10 mouse cellular contexts compared by ENCODE assay signal in genomic region chr19:55542461-55542860, GRCm38 (mm10).
DNase-seq lines count a peak whose midpoint lies in the region; ATAC-seq lines count a peak whose summit lies in the region.
"Had no signal": no experiment of that assay in that cellular context is flagged by ENCODE, and none has a peak within 500 bp of the region (broad histone marks: within the 10 kb centered on the region; RNA-seq: fewer than 3 reads in every experiment).

No protein-coding gene starts in this region.

- H3K9ac ChIP-seq in heart, embryonic 16.5 days (ENCODE audit: low read length) = 0 out of 2 replicates have a peak overlapping the region, but pooled peaks have one; percentile 16

- no peaks in the 10 kb centered on the region for H3K27me3 ChIP-seq in heart, embryonic 16.5 days (ENCODE audit: control insufficient read depth, insufficient read depth, low read length)

- peak; percentile 71 for ATAC-seq in frontal cortex, adult (ENCODE audit: low TSS enrichment)
- ATAC-seq in heart, embryonic 16.5 days (replicated peaks; ENCODE audit: extremely low read depth, insufficient read depth, low FRiP score) = no peak; the same call in 1 of the 2 replicates
- ATAC-seq: inflammation-experienced regulatory T-cells, adult 6 months had no signal

- DNase-seq in frontal cortex, postnatal 36 days (ENCODE audit: low spot score in 2 of 2) = no peak
- peak; percentile 14 for DNase-seq in thymus, postnatal 14 days
- no peak for DNase-seq in thymus, postnatal 36 days
- no peak for DNase-seq in embryo, embryonic 11 days
- DNase-seq in gastrocnemius, postnatal 10 days = no peak
- DNase-seq in left cerebral cortex, postnatal 10 days (ENCODE audit: extremely low spot score in 1 of 2, low spot score in 2 of 2) = no peak

- no peaks in the 10 kb centered on the region for H3K36me3 ChIP-seq in heart, embryonic 16.5 days (ENCODE audit: control insufficient read depth, insufficient read depth)

- peaks cover 23% of the 10 kb centered on the region for H3K4me1 ChIP-seq in heart, embryonic 16.5 days (ENCODE audit: control insufficient read depth, insufficient read depth, low read length)

- intact Hi-C loops in left cerebral cortex, postnatal 10 days (cut with DNase I) = no loop called here

- no peak overlapping the region; the same call in 1 of the 2 replicates for H3K27ac ChIP-seq in heart, embryonic 16.5 days (ENCODE audit: low read length)
- H3K27ac ChIP-seq: macrophage had no signal

- no peaks in the 10 kb centered on the region for H3K9me3 ChIP-seq in heart, embryonic 16.5 days (replicated peaks; ENCODE audit: control insufficient read depth, low read length)

- H3K4me3 ChIP-seq in heart, embryonic 16.5 days (ENCODE audit: low read length) = no peak overlapping the region

- WGBS in heart, embryonic 16.5 days = 45% methylated on average over 6 of the region's 6 CpGs

- no peak overlapping the region for H3K4me2 ChIP-seq in heart, embryonic 16.5 days (ENCODE audit: low read depth, low read length)
